Mouse (Mus musculus) spleen, adult 2 months (tissue): ENCODE results near the gene Gstm5.

Source experiments
- CTCF ChIP-seq: fragments of 200-500 bp; IDR thresholded peaks from 2 replicates; pipeline ENCODE4 v1.5.1; 2011; ENCODE audit warnings: mild to moderate bottlenecking, inconsistent platforms; ENCODE audit not compliant: insufficient read depth, insufficient read length, insufficient replicate concordance; ENCODE audit errors: extremely low read depth
- POLR2A ChIP-seq: fragments of 200-500 bp; IDR thresholded peaks from 2 replicates; pipeline ENCODE4 v1.6.1; 2011; ENCODE audit warnings: low read depth, low read length, inconsistent platforms

- no peak for TF ChIP-seq CTCF
- no peak for TF ChIP-seq POLR2A
Measured at GRCm38 (mm10) chr3:107943239-107943990, 47.8 kb downstream of the Gstm5 start, which contains the start of gene Gstm6.
